Mouse (Mus musculus) lung, postnatal 0 days (tissue): Measurements from ENCODE around the gene Oard1.

Experiments used
- CTCF ChIP-seq: IDR thresholded peaks from 2 replicates; pipeline ENCODE4 v1.5.1; 2016; ENCODE audit warnings: antibody characterized with exemption, mild to moderate bottlenecking
- EP300 ChIP-seq: IDR thresholded peaks from 2 replicates; pipeline ENCODE4 v1.6.1; 2016; ENCODE audit warnings: antibody characterized with exemption, mild to moderate bottlenecking, control low read depth

DNA sequence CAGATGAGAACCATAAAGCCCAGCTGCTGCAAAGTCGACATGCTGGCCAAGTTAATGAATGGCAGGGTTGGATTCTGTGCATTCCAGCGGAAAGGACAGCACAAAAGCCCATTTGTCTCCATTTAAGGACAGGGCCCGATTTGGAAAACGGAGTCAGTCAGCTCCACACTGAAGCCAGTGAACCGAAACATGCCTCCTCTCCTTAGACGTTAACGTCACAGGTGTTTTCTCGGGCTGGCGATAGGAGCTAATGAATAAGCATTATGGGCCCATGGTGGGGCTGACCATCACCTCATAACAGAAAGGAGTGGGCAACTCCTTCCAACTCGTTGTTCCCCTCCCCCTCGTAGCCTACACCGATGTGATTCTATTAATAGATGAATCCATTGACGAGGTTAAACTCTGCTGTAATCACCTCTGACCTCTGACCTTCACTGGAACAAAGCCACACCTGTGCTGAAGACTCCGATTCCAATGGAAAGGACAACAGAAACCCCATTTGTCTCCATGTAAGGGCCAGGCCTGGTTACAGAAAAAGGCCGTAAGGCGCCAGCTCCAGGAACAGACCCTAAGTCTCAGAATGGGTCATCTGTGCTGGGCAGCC is 33.8 kb downstream of the Oard1 start:
- TF ChIP-seq CTCF, result no peak
- TF ChIP-seq EP300, result no peak
